Mouse (Mus musculus) MEL (cell line): ENCODE data around the gene Habp4. TPM values are rescaled to one million over a fixed set of nuclear protein-coding genes. Genes with fewer than 3 reads are reported as not detected.
A peak's percentile ranks its signal among the peaks of the same experiment; 100 is the strongest.

Source experiments
- DNase-seq: peaks from one replicate; pipeline ENCODE4 v3.0.0; 2011; ENCODE audit warnings: low read depth, low spot score
- H3K27ac ChIP-seq: 2 replicates; pipeline ENCODE4 v1.5.1; 2012; ENCODE audit warnings: low read depth, mild to moderate bottlenecking, control low read depth, low read length, moderate library complexity; ENCODE audit not compliant: control insufficient read depth
- H3K27me3 ChIP-seq, 2 experiments: fragments of 150-350 bp in 1 of 2; sonication (generic) in 1 of 2; 2 replicates each; pipeline ENCODE4 v1.6.1; 2012; ENCODE audit warnings: low read length in 2 of 2, mild to moderate bottlenecking in 2 of 2, improper control_type of control experiment in 1 of 2, moderate library complexity in 1 of 2; ENCODE audit not compliant: insufficient read depth in 2 of 2, control insufficient read depth in 1 of 2
- H3K36me3 ChIP-seq, 2 experiments: 2 replicates each; pipeline ENCODE4 v1.6.1; 2012 to 2014; ENCODE audit warnings: low read length in 2 of 2, improper control_type of control experiment in 1 of 2, inconsistent platforms in 1 of 2, mild to moderate bottlenecking in 1 of 2; ENCODE audit not compliant: insufficient read depth in 2 of 2, control insufficient read depth in 1 of 2
- H3K4me1 ChIP-seq, 2 experiments: fragments of 150-350 bp in 1 of 2; sonication (generic) in 1 of 2; 2 replicates each; pipeline ENCODE4 v1.6.1; 2012; ENCODE audit warnings: low read length in 2 of 2, improper control_type of control experiment in 1 of 2, mild to moderate bottlenecking in 1 of 2; ENCODE audit not compliant: insufficient read depth in 2 of 2, control insufficient read depth in 1 of 2
- H3K4me3 ChIP-seq, 2 experiments: fragments of 150-350 bp in 1 of 2; sonication (generic) in 1 of 2; 2 replicates each; pipeline ENCODE4 v1.5.1; 2012; ENCODE audit warnings: low read depth in 2 of 2, low read length in 2 of 2, mild to moderate bottlenecking in 2 of 2, moderate library complexity in 2 of 2, control low read depth in 1 of 2, improper control_type of control experiment in 1 of 2; ENCODE audit not compliant: control insufficient read depth in 1 of 2, insufficient read depth in 1 of 2
- H3K79me2 ChIP-seq: 2 replicates; pipeline ENCODE4 v1.6.1; 2012; ENCODE audit warnings: mild to moderate bottlenecking, low read length, moderate library complexity; ENCODE audit not compliant: control insufficient read depth, poor library complexity, insufficient read depth
- H3K9ac ChIP-seq: 2 replicates; pipeline ENCODE4 v1.6.1; 2012; ENCODE audit warnings: low read depth, mild to moderate bottlenecking, control low read depth, low read length, moderate library complexity; ENCODE audit not compliant: control insufficient read depth, poor library complexity, severe bottlenecking
- H3K9me3 ChIP-seq: fragments of 150-350 bp; sonication (generic); replicated peaks from 2 replicates; pipeline ENCODE4 v1.6.1; 2012; ENCODE audit warnings: mild to moderate bottlenecking, low read length, improper control_type of control experiment, moderate library complexity; ENCODE audit not compliant: insufficient read depth
- BHLHE40 ChIP-seq: IDR thresholded peaks from 2 replicates; pipeline ENCODE4 v1.6.1; 2012; ENCODE audit warnings: low read depth, mild to moderate bottlenecking, inconsistent platforms, low read length, improper control_type of control experiment, borderline replicate concordance
- CHD2 ChIP-seq: IDR thresholded peaks from 2 replicates; pipeline ENCODE4 v1.6.1; 2011; ENCODE audit warnings: low read length, improper control_type of control experiment
- CTCF ChIP-seq, 3 experiments: IDR thresholded peaks in 2 of 3; conservative IDR thresholded peaks in 1 of 3; 2 replicates each; pipeline ENCODE4 v1.5.1; 2011 to 2012; ENCODE audit warnings: low read length in 3 of 3, low read depth in 2 of 3, mild to moderate bottlenecking in 2 of 3, improper control_type of control experiment in 1 of 3, inconsistent platforms in 1 of 3, mixed read lengths in 1 of 3, moderate library complexity in 1 of 3; ENCODE audit not compliant: control insufficient read depth in 1 of 3, insufficient read depth in 1 of 3, poor library complexity in 1 of 3, severe bottlenecking in 1 of 3
- E2F4 ChIP-seq: IDR thresholded peaks from 2 replicates; pipeline ENCODE4 v1.6.1; 2011; ENCODE audit warnings: low read depth, low read length, improper control_type of control experiment, borderline replicate concordance
- ETS1 ChIP-seq: IDR thresholded peaks from 2 replicates; pipeline ENCODE4 v1.6.1; 2012; ENCODE audit warnings: low read depth, mild to moderate bottlenecking, inconsistent platforms, low read length, improper control_type of control experiment, moderate library complexity
- GABPA ChIP-seq: IDR thresholded peaks from 2 replicates; pipeline ENCODE4 v1.6.1; 2012; ENCODE audit warnings: low read depth, mild to moderate bottlenecking, inconsistent platforms, low read length, improper control_type of control experiment, moderate library complexity
- MAZ ChIP-seq: IDR thresholded peaks from 2 replicates; pipeline ENCODE4 v1.6.1; 2012; ENCODE audit warnings: low read depth, mild to moderate bottlenecking, inconsistent platforms, low read length, improper control_type of control experiment
- MEF2A ChIP-seq: IDR thresholded peaks from 2 replicates; pipeline ENCODE4 v1.6.1; 2014; ENCODE audit warnings: low read depth, mild to moderate bottlenecking, inconsistent platforms, low read length, improper control_type of control experiment; ENCODE audit not compliant: poor library complexity, insufficient replicate concordance, severe bottlenecking; ENCODE audit errors: extremely low read depth
- MYB ChIP-seq: IDR thresholded peaks from 2 replicates; pipeline ENCODE4 v1.6.1; 2011; ENCODE audit warnings: mild to moderate bottlenecking, low read depth, low read length, improper control_type of control experiment
- MYC ChIP-seq: IDR thresholded peaks from 2 replicates; pipeline ENCODE4 v1.6.1; 2011; ENCODE audit warnings: low read depth, mild to moderate bottlenecking, low read length, improper control_type of control experiment, moderate library complexity
- POLR2A ChIP-seq, 2 experiments: IDR thresholded peaks; 2 replicates each; pipeline ENCODE4 v1.6.1; 2011 to 2012; ENCODE audit warnings: low read length in 2 of 2, mild to moderate bottlenecking in 2 of 2, control low read depth in 1 of 2, improper control_type of control experiment in 1 of 2, low read depth in 1 of 2, moderate library complexity in 1 of 2; ENCODE audit not compliant: control insufficient read depth in 1 of 2, insufficient read depth in 1 of 2, poor library complexity in 1 of 2
- POLR2AphosphoS5 ChIP-seq: IDR thresholded peaks from 2 replicates; pipeline ENCODE4 v1.6.1; 2012; ENCODE audit warnings: low read depth, borderline replicate concordance, mild to moderate bottlenecking, inconsistent platforms, low read length, moderate library complexity, mixed read lengths
- TCF12 ChIP-seq: IDR thresholded peaks from 2 replicates; pipeline ENCODE4 v1.6.1; 2014; ENCODE audit warnings: low read depth, mild to moderate bottlenecking, inconsistent platforms, low read length, improper control_type of control experiment, moderate library complexity
- UBTF ChIP-seq: IDR thresholded peaks from 2 replicates; pipeline ENCODE4 v1.6.1; 2012; ENCODE audit warnings: low read depth, mild to moderate bottlenecking, inconsistent platforms, low read length, improper control_type of control experiment, moderate library complexity, borderline replicate concordance; ENCODE audit not compliant: insufficient read depth
- USF1 ChIP-seq: IDR thresholded peaks from 2 replicates; pipeline ENCODE4 v1.6.1; 2014; ENCODE audit warnings: low read depth, mild to moderate bottlenecking, inconsistent platforms, low read length, improper control_type of control experiment, moderate library complexity
- ZC3H11A ChIP-seq: IDR thresholded peaks from 2 replicates; pipeline ENCODE4 v1.6.1; 2012; ENCODE audit warnings: low read depth, mild to moderate bottlenecking, inconsistent platforms, low read length, improper control_type of control experiment
- ZKSCAN1 ChIP-seq: IDR thresholded peaks from 2 replicates; pipeline ENCODE4 v1.6.1; 2012; ENCODE audit warnings: low read depth, mild to moderate bottlenecking, inconsistent platforms, low read length, improper control_type of control experiment, moderate library complexity
- ZNF384 ChIP-seq: IDR thresholded peaks from 2 replicates; pipeline ENCODE4 v1.6.1; 2012; ENCODE audit warnings: low read depth, mild to moderate bottlenecking, inconsistent platforms, low read length, improper control_type of control experiment
- polyA plus RNA-seq, 2 experiments: library from polyadenylated mRNA; stranded (reverse) in 1 of 2; unstranded in 1 of 2; fragments of >175 nt in 1 of 2; fragments of >200 nt in 1 of 2; gene quantifications; 2 replicates each; pipeline versions ENCODE4 v1.2.1 to v1.2.4; 2012; ENCODE audit warnings: low replicate concordance in 2 of 2, low read depth in 1 of 2; ENCODE audit not compliant: insufficient read length in 2 of 2, insufficient read depth in 1 of 2, missing spikeins in 1 of 2
- total RNA-seq: library from RNA; depleted of rRNA; stranded (reverse); fragments of 300-350 nt; gene quantifications from 2 replicates; pipeline ENCODE4 v1.2.3, GENCODE M21; 2012

The Habp4 gene
- total and polyA plus RNA-seq, 3 experiments = 4.4 to 19.8 TPM; not detected in 1

GRCm38 (mm10) chr13:64152241-64152669, 9.4 kb upstream of the Habp4 start (continued):
- TF ChIP-seq MYB (peak; percentile 49; the same call in 1 of the 2 replicates), MYC (no peak), E2F4 (peak; percentile 51; the same call in 1 of the 2 replicates), POLR2A (IDR thresholded peaks at IDR 0.05; ENCODE audit: control insufficient read depth in 1 of 2, insufficient read depth in 1 of 2, low read depth in 1 of 2, low read length in 2 of 2, poor library complexity in 1 of 2) (peak in 1 of 2 experiments; percentile 47; a peak in 1 of 4 replicates), ZNF384 (no peak), UBTF (no peak), GABPA (no peak), CTCF (IDR thresholded peaks at IDR 0.05 in 2 of 3, conservative IDR thresholded peaks at IDR 0.05 in 1 of 3; ENCODE audit: control insufficient read depth in 1 of 3, insufficient read depth in 1 of 3, low read depth in 2 of 3, low read length in 3 of 3, poor library complexity in 1 of 3, severe bottlenecking in 1 of 3) (no peak), MAZ (peak; percentile 90; the same call in 1 of the 2 replicates), CHD2 (no peak), BHLHE40 (no peak), TCF12 (no peak), USF1 (peak; percentile 96), ZKSCAN1 (no peak), ETS1 (no peak)

GRCm38 (mm10) chr13:64152671-64153082, 8.9 kb upstream of the Habp4 start:
- Histone ChIP-seq H3K27ac (peak overlapping the region; percentile 95), H3K9me3 (no peaks in the 10 kb centered on the region), H3K36me3 (peaks cover 1 to 23% of the 10 kb centered on the region in 2 experiments; a peak in 3 of 4 replicates), H3K79me2 (peaks cover 42% of the 10 kb centered on the region), H3K4me3 (peak overlapping the region; percentile 62 to 63), H3K4me1 (peaks cover 3 to 10% of the 10 kb centered on the region in 2 experiments; a peak in 3 of 4 replicates), H3K9ac (peak overlapping the region; percentile 96), H3K27me3 (peaks cover 0 to 7% of the 10 kb centered on the region in 2 experiments; a peak in 2 of 4 replicates)
- no peak for TF ChIP-seq BHLHE40
- TF ChIP-seq POLR2AphosphoS5 = no peak
- peak in 1 of 2 experiments; percentile 74; a peak in 1 of 4 replicates for TF ChIP-seq POLR2A (IDR thresholded peaks at IDR 0.05; ENCODE audit: control insufficient read depth in 1 of 2, insufficient read depth in 1 of 2, low read depth in 1 of 2, low read length in 2 of 2, poor library complexity in 1 of 2)
- TF ChIP-seq ZC3H11A = no peak
- TF ChIP-seq TCF12 = no peak
- TF ChIP-seq MEF2A = no peak
- DNase-seq = peak; percentile 63
